Mouse (Mus musculus) limb, embryonic 12.5 days (tissue): ENCODE measurements around the gene Hipk2. TPM values are rescaled to one million over a fixed set of nuclear protein-coding genes. Genes with fewer than 3 reads are reported as not detected.

Source experiments
- ATAC-seq: fragments of 200-750 bp; cut with Nextera tagmentation; 2 replicates; pipeline ENCODE4 v1.8.0; 2017; ENCODE audit warnings: low read depth, moderate TSS enrichment; ENCODE audit not compliant: insufficient number of reproducible peaks, insufficient read depth, low FRiP score, low TSS enrichment
- H3K27ac ChIP-seq: fragments of 300-500 bp; sonication (generic); 2 replicates; pipeline ENCODE4 v1.5.1; 2016; ENCODE audit warnings: mild to moderate bottlenecking, moderate library complexity
- H3K27me3 ChIP-seq: fragments of 300-500 bp; sonication (generic); 2 replicates; pipeline ENCODE4 v1.6.1; 2016; ENCODE audit warnings: mild to moderate bottlenecking, moderate library complexity
- H3K36me3 ChIP-seq: fragments of 300-500 bp; sonication (generic); 2 replicates; pipeline ENCODE4 v1.6.1; 2016; ENCODE audit warnings: mild to moderate bottlenecking, moderate library complexity
- H3K4me1 ChIP-seq: fragments of 300-500 bp; sonication (generic); replicated peaks from 2 replicates; pipeline ENCODE4 v1.6.1; 2016
- H3K4me2 ChIP-seq: fragments of 300-500 bp; sonication (generic); 2 replicates; pipeline ENCODE4 v1.6.1; 2016; ENCODE audit warnings: mild to moderate bottlenecking, moderate library complexity
- H3K4me3 ChIP-seq: fragments of 300-500 bp; sonication (generic); replicated peaks from 2 replicates; pipeline ENCODE4 v1.5.1; 2016; ENCODE audit warnings: mild to moderate bottlenecking
- H3K9ac ChIP-seq: fragments of 300-500 bp; sonication (generic); replicated peaks from 2 replicates; pipeline ENCODE4 v1.6.1; 2016; ENCODE audit warnings: mild to moderate bottlenecking, moderate library complexity
- H3K9me3 ChIP-seq: fragments of 300-500 bp; sonication (generic); 2 replicates; pipeline ENCODE4 v1.6.1; 2016; ENCODE audit warnings: mild to moderate bottlenecking, moderate library complexity
- WGBS: fragments of 180-500 bp; shearing (Covaris S2); methylation state at CpG from one replicate; pipeline ENCODE4 v1.1.7; 2016; 5-methylcytosine and 5-hydroxymethylcytosine counted together
- polyA plus RNA-seq: library from polyadenylated mRNA; unstranded; fragments of >200 nt; fragmentation: Nextera tagmentation; extraction: Ambion mirVana; gene quantifications from 2 replicates; pipeline ENCODE4 v1.2.1, GENCODE M21; 2016

The Hipk2 gene
- polyA plus RNA-seq, 1 experiment from 2014 or later = 23.6 TPM

DNA sequence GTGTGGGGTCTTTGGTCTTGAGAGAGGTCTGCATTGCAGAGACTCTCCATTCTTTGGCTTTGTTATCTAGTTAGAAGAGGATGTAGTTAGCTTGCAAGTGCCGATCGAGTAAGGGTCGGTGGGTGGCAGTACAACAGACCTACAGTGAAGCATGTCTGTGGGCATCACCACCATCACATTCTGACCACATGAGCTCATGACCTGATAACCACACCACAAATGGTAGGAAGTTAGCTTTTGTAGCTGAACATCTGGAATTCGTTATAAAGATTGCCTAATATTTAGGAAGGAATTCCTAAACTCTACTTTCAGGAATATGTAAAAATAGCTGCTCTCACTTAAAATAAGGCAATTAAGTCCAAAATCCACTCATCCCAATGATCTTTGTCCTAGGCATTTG is 127.9 kb downstream of the Hipk2 start:
- WGBS = 90% methylated on average over 4 of the region's 4 CpGs
- no peak overlapping the region for H3K4me3 ChIP-seq
- H3K9me3 ChIP-seq = no peaks in the 10 kb centered on the region
- H3K27me3 ChIP-seq = no peaks in the 10 kb centered on the region
- H3K9ac ChIP-seq = no peak overlapping the region
- ATAC-seq = no peak
- H3K4me2 ChIP-seq = no peak overlapping the region
- H3K36me3 ChIP-seq = peaks cover 33% of the 10 kb centered on the region
- H3K27ac ChIP-seq = no peak overlapping the region
- peaks cover 17% of the 10 kb centered on the region for H3K4me1 ChIP-seq

DNA sequence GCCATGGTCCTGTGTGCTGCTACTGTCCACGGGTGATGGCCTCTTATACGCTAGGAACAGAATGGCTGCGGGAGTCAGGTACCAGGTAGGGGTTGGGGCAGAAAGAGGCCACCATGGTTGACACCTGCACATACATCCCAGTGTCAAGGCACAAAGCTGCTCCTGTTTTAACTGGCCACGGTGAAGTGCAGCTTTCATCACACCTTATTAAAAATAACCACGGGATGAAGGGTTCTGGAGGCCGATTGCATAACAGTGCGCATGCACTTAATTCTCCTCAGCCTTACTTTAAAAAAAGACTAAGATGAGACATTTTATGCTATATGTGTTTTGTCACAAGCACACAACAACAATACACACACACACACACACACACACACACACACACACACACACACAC is 132.6 kb downstream of the Hipk2 start:
- H3K27ac ChIP-seq = no peak overlapping the region
- H3K4me3 ChIP-seq = no peak overlapping the region
- H3K27me3 ChIP-seq = no peaks in the 10 kb centered on the region
- H3K4me2 ChIP-seq = no peak overlapping the region
- no peaks in the 10 kb centered on the region for H3K9me3 ChIP-seq
- 0 out of 2 replicates have a peak, but pooled peaks cover 5% of the 10 kb centered on the region for H3K4me1 ChIP-seq
- peaks cover 76% of the 10 kb centered on the region for H3K36me3 ChIP-seq
- no peak overlapping the region for H3K9ac ChIP-seq
- no peak for ATAC-seq
- WGBS = 92% methylated on average over 7 of the region's 7 CpGs

DNA sequence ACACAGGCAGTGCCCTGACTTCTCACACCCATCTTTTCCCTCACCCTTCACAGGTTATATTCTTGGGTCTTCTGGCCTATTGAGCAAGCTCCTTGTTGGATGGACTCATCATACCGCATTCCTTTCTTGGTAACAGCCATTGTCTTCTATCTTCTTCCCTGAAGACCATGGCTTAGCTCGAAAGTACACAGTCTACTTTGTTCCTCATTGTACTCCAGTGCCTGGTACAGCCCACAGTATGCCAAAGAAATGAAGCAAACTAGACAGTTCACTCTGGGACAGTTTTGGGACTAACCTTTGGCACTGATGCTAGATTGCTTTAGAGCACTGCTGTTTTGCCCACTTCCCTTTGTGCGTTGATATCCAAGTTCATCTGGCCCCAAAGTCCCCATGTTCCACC is 133.5 kb downstream of the Hipk2 start:
- H3K4me3 ChIP-seq = no peak overlapping the region
- WGBS = 96% methylated on average over 3 of the region's 3 CpGs
- H3K4me2 ChIP-seq = no peak overlapping the region
- H3K27me3 ChIP-seq = no peaks in the 10 kb centered on the region
- no peak overlapping the region for H3K27ac ChIP-seq
- ATAC-seq = no peak
- H3K4me1 ChIP-seq = no peaks in the 10 kb centered on the region
- no peak overlapping the region for H3K9ac ChIP-seq
- H3K36me3 ChIP-seq = peaks cover 84% of the 10 kb centered on the region
- no peaks in the 10 kb centered on the region for H3K9me3 ChIP-seq

GRCm38 (mm10) chr6:38741024-38741423 is 134.9 kb downstream of the Hipk2 start:
- H3K4me1 ChIP-seq = no peaks in the 10 kb centered on the region
- H3K36me3 ChIP-seq = peaks cover 96% of the 10 kb centered on the region
- H3K4me2 ChIP-seq = no peak overlapping the region
- no peak for ATAC-seq
- H3K9me3 ChIP-seq = no peaks in the 10 kb centered on the region
- no peak overlapping the region for H3K4me3 ChIP-seq
- no peaks in the 10 kb centered on the region for H3K27me3 ChIP-seq
- no peak overlapping the region for H3K27ac ChIP-seq
- H3K9ac ChIP-seq = no peak overlapping the region
- 93% methylated on average over 3 of the region's 3 CpGs for WGBS

DNA sequence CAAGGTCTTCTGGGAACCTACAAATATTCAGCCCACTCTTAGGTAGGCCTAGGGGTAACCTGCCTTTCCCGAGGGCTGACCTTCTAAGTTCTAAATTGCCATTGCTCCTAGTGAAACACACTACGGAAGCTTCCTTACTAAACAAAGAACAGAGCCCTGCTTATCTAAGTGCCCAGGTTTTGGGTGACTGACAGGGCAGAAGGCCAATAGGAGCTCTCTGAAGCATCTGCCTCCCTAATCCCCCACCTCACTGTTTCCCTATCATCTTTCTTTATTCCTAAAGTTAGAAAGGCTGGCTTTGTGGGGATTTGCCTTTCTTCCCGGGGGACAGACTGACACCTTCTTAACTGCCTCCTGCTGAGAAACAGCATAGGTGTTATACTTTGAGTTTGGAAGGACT is 136.7 kb downstream of the Hipk2 start:
- Histone ChIP-seq H3K4me2 (no peak overlapping the region), H3K27me3 (no peaks in the 10 kb centered on the region), H3K4me3 (no peak overlapping the region), H3K9ac (no peak overlapping the region), H3K36me3 (peaks cover 96% of the 10 kb centered on the region), H3K9me3 (no peaks in the 10 kb centered on the region), H3K4me1 (no peaks in the 10 kb centered on the region), H3K27ac (no peak overlapping the region)
- ATAC-seq = no peak
- 68% methylated on average over 3 of the region's 3 CpGs for WGBS

DNA sequence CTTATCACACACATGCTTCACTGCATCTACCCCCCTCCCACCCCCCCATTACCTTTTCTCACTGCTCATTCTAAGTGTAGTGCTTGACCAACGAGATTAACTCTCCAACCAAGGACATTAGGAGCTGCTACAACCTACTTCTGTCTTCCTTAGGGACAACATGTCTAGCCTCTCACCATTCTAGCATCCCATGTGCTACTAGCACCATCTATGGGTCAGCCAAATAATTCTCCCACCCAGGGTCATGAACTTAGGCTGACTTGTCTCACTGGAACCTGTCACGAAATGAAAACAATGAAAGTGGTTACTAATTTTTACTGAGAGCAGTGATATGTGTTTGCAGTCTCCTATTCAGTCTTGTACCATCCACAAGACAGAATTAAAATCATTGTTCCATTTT is 138.2 kb downstream of the Hipk2 start:
- ATAC-seq = no peak
- Histone ChIP-seq H3K27me3 (no peaks in the 10 kb centered on the region), H3K4me2 (no peak overlapping the region), H3K9ac (no peak overlapping the region), H3K36me3 (peaks cover 95% of the 10 kb centered on the region), H3K4me3 (no peak overlapping the region), H3K27ac (no peak overlapping the region), H3K9me3 (no peaks in the 10 kb centered on the region), H3K4me1 (no peaks in the 10 kb centered on the region)
- 82% methylated on average over 2 of the region's 2 CpGs for WGBS

DNA sequence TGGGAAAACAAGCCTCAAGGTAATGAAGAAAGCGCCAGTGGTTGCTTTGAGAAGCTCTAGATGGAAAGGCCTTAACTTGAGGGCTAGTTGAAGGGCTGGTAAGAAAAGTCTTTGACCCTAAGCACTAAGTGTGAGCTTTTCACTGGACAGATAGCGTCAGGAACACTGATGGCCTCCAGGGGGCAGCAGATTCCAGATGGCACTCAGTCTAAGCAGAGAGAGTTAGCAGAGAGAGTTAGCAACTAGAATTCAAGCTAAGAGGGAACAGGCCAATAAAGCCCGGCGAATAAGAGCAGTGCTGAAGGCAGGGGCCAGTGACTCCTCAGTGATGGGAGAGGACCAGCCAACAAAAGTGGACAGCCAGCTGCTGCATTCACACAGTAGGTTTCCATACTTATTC is 139.7 kb downstream of the Hipk2 start:
- Histone ChIP-seq H3K9ac (no peak overlapping the region), H3K27me3 (no peaks in the 10 kb centered on the region), H3K9me3 (no peaks in the 10 kb centered on the region), H3K4me3 (no peak overlapping the region), H3K4me1 (no peaks in the 10 kb centered on the region), H3K27ac (peak overlapping the region; percentile 26; the same call in 1 of the 2 replicates), H3K4me2 (no peak overlapping the region), H3K36me3 (peaks cover 91% of the 10 kb centered on the region)
- peak; percentile 68 for ATAC-seq
- WGBS = 21% methylated on average over 4 of the region's 4 CpGs

- H3K9me3 ChIP-seq = no peaks in the 10 kb centered on the region
- H3K36me3 ChIP-seq = peaks cover 86% of the 10 kb centered on the region
- no peaks in the 10 kb centered on the region for H3K4me1 ChIP-seq
- ATAC-seq = no peak
- no peak overlapping the region for H3K27ac ChIP-seq
- H3K9ac ChIP-seq = no peak overlapping the region
- H3K27me3 ChIP-seq = no peaks in the 10 kb centered on the region
- H3K4me2 ChIP-seq = no peak overlapping the region
- no peak overlapping the region for H3K4me3 ChIP-seq
- 92% methylated on average over 3 of the region's 3 CpGs for WGBS
Observed at GRCm38 (mm10) chr6:38732681-38733080, 143.3 kb downstream of the Hipk2 start.

GRCm38 (mm10) chr6:38730169-38731146 is 145.5 kb downstream of the Hipk2 start:
- ATAC-seq = no peak
- H3K9me3 ChIP-seq = no peaks in the 10 kb centered on the region
- no peak overlapping the region for H3K27ac ChIP-seq
- no peak overlapping the region for H3K9ac ChIP-seq
- no peaks in the 10 kb centered on the region for H3K27me3 ChIP-seq
- no peak overlapping the region for H3K4me2 ChIP-seq
- no peak overlapping the region for H3K4me3 ChIP-seq
- peaks cover 77% of the 10 kb centered on the region for H3K36me3 ChIP-seq
- no peaks in the 10 kb centered on the region for H3K4me1 ChIP-seq
- 90% methylated on average over 15 of the region's 15 CpGs for WGBS

- H3K4me3 ChIP-seq = no peak overlapping the region
- H3K4me1 ChIP-seq = no peaks in the 10 kb centered on the region
- no peaks in the 10 kb centered on the region for H3K27me3 ChIP-seq
- H3K36me3 ChIP-seq = peaks cover 62% of the 10 kb centered on the region
- H3K9me3 ChIP-seq = no peaks in the 10 kb centered on the region
- H3K4me2 ChIP-seq = no peak overlapping the region
- H3K27ac ChIP-seq = no peak overlapping the region
- H3K9ac ChIP-seq = no peak overlapping the region
- ATAC-seq = no peak
- 91% methylated on average over 3 of the region's 3 CpGs for WGBS
Observed at GRCm38 (mm10) chr6:38725515-38725914, 150.4 kb downstream of the Hipk2 start.

GRCm38 (mm10) chr6:38721361-38721760 is 154.6 kb downstream of the Hipk2 start:
- Histone ChIP-seq H3K9me3 (no peaks in the 10 kb centered on the region), H3K4me1 (no peaks in the 10 kb centered on the region), H3K4me3 (no peak overlapping the region), H3K27ac (no peak overlapping the region), H3K9ac (no peak overlapping the region), H3K4me2 (no peak overlapping the region), H3K27me3 (no peaks in the 10 kb centered on the region), H3K36me3 (peaks cover 73% of the 10 kb centered on the region)
- no peak for ATAC-seq
- 63% methylated on average over 1 of the region's 1 CpGs for WGBS

DNA sequence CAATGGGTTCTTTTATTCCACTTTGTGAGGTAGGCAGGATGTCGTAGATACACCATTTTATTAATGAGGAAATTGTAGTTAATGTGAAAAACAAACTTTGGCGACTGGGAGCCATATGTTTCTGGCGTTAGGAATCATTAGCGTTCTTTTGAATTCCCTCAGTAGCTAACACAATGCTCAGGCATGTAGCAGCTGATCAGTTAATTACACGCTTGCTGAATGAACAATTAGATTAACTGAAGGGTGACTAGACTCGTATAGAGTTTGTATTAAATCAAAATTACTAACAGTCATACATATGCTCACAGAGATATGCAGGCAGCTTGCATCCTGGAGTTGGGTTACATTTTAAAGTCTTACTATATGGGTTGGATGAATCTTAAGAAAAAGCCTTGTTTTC is 156.7 kb downstream of the Hipk2 start:
- Histone ChIP-seq H3K36me3 (peaks cover 87% of the 10 kb centered on the region), H3K4me3 (no peak overlapping the region), H3K9ac (no peak overlapping the region), H3K4me1 (no peaks in the 10 kb centered on the region), H3K9me3 (no peaks in the 10 kb centered on the region), H3K27ac (no peak overlapping the region), H3K27me3 (no peaks in the 10 kb centered on the region), H3K4me2 (no peak overlapping the region)
- 85% methylated on average over 6 of the region's 6 CpGs for WGBS
- ATAC-seq = no peak
